Mouse (Mus musculus): ENCODE data around the gene Phactr2.

DNA sequence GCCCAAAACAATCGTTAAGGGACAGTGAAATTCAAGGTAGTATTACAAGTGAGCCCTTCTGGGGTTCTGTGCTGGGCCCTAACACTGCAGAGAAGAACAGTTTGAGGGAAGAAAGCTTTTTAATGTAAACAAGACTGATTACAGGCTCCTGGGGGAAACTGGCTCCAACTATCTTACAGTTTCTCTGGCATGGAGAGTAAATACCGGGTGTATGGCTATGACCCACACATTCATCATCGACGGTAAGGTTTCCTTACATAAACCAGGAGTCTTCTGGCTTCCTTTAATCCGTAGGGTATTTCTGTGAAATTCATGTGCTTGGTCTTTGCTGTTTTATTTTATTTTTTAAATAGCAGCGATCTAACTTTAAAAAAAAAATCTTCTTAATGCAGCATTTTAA lies 261.4 kb downstream of the Phactr2 start:
- no peak for TF ChIP-seq USF1 (IDR thresholded peaks at IDR 0.05; ENCODE audit: low read depth, low read length)
- no peak for TF ChIP-seq CTCF (IDR thresholded peaks at IDR 0.05 in 2 of 3, conservative IDR thresholded peaks at IDR 0.05 in 1 of 3; ENCODE audit: control insufficient read depth in 1 of 3, insufficient read depth in 1 of 3, low read depth in 2 of 3, low read length in 3 of 3, poor library complexity in 1 of 3, severe bottlenecking in 1 of 3)
- TF ChIP-seq E2F4 (IDR thresholded peaks at IDR 0.05; ENCODE audit: borderline replicate concordance, low read depth, low read length), result no peak
- TF ChIP-seq CHD1 (IDR thresholded peaks at IDR 0.05; ENCODE audit: low read depth, low read length), result no peak
- no peak for TF ChIP-seq ZC3H11A (IDR thresholded peaks at IDR 0.05; ENCODE audit: low read depth, low read length)
- TF ChIP-seq GATA1 (IDR thresholded peaks at IDR 0.05; ENCODE audit: low read depth, low read length), result no peak
- no peak for TF ChIP-seq POLR2AphosphoS5 (IDR thresholded peaks at IDR 0.05; ENCODE audit: borderline replicate concordance, low read depth, low read length)
- TF ChIP-seq ETS1 (IDR thresholded peaks at IDR 0.05; ENCODE audit: low read depth, low read length), result no peak
- TF ChIP-seq ZNF384 (IDR thresholded peaks at IDR 0.05; ENCODE audit: low read depth, low read length), result no peak
- TF ChIP-seq POLR2A (IDR thresholded peaks at IDR 0.05; ENCODE audit: control insufficient read depth in 1 of 2, insufficient read depth in 1 of 2, low read depth in 1 of 2, low read length in 2 of 2, poor library complexity in 1 of 2), result no peak
- TF ChIP-seq MXI1 (IDR thresholded peaks at IDR 0.05; ENCODE audit: low read depth, low read length), result no peak
- TF ChIP-seq MEF2A (IDR thresholded peaks at IDR 0.05; ENCODE audit: extremely low read depth, insufficient replicate concordance, low read depth, low read length, poor library complexity, severe bottlenecking), result no peak
